Mouse (Mus musculus): ENCODE results near the gene Casp12. TPM values are rescaled to one million over a fixed set of nuclear protein-coding genes. Genes with fewer than 3 reads are reported as not detected.

Casp12 gene
- total and polyA plus RNA-seq, 3 experiments: 0.34 TPM; not detected in 2

DNA sequence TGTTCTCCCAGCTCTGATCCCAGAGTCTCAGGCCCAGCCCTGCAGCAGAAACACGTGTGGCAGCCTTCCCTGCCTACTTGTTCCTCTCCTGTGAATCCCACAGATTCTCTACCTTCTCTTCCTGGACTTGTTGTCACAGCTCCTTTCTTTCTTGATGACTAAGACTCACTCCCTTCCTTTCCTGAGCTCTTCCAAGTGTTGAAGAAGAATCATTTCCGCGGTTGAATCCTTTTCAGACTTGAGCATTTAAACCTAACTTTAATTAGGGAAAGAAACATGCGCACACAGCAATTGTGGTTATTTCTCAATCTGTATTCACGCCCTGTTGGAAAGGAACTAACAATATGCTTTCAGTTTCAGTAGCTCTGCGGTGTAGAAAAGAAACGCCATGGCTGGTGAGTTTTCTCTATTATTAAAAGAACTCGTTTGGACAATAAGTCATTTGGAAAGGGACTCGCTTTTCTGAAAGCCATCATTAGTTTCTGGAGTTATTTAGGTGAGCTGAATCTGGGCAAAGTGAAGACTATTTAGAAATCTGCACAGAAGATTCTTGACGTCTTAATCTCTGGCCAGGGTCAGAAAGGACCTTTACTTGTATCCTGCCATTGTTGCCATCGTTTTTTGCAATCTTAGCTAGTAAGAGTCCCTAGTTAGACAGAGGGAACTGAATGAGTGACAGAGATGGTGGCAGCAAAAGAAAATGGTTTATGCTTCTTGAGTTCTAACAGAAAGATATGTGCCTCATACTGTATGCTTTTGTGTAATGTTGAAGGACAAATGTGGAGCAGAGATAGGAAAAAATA, 46.7 kb upstream of the Casp12 start, which contains the start of gene Casp1:
TSS of gene Casp1 (plus strand) at position 189 of the 803 bp plus-strand sequence.
- peak within 1 kb of the TSS; percentile 58 to 93 (median 84) for H3K4me3 ChIP-seq (replicated peaks in 1 of 3; ENCODE audit: low read depth in 2 of 3, low read length in 2 of 3, poor library complexity in 1 of 3)
- in situ Hi-C loops (cut with MboI; ENCODE audit: low pct_ligation_motif_present, low pct_unique_long_range_greater_than_20kb, low sequenced_read_pairs): loop anchor here (10.0 kb wide), 1 partner anchor 154 kb away; no protein-coding TSS in a partner anchor
- peaks cover 2 to 12% of the 10 kb centered on the region in 2 experiments for H3K36me3 ChIP-seq (replicated peaks in 1 of 2; ENCODE audit: control insufficient read depth in 1 of 2, insufficient read depth in 1 of 2, low read length in 1 of 2)

DNA sequence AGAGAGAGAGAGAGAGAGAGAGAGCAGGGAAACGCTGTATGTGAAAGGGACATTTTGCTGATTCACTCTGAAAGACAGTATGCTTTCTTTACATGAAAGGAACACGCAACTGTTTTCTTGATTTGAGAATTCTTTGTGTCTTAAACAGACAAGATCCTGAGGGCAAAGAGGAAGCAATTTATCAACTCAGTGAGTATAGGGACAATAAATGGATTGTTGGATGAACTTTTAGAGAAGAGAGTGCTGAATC, 46.2 kb upstream of the Casp12 start:
- Histone ChIP-seq H3K9ac (ENCODE audit: insufficient read depth, low read depth) (peak overlapping the region; percentile 99), H3K27ac (ENCODE audit: insufficient read depth, low read depth) (peak overlapping the region; percentile 95), H3K4me1 (ENCODE audit: control insufficient read depth in 1 of 2, insufficient read depth in 2 of 2) (peaks cover 0 to 30% of the 10 kb centered on the region in 2 experiments; a peak in 2 of 4 replicates), H3K9me3 (replicated peaks; ENCODE audit: low read length) (no peaks in the 10 kb centered on the region), H3K36me3 (replicated peaks in 1 of 2; ENCODE audit: control insufficient read depth in 1 of 2, insufficient read depth in 1 of 2, low read length in 1 of 2) (peaks cover 2 to 13% of the 10 kb centered on the region in 2 experiments), H3K4me3 (replicated peaks in 1 of 3; ENCODE audit: low read depth in 2 of 3, low read length in 2 of 3, poor library complexity in 1 of 3) (peak overlapping the region; percentile 58 to 93 (median 84)), H3K4me2 (ENCODE audit: insufficient read depth, low read depth, poor library complexity, severe bottlenecking) (peak overlapping the region; percentile 89), H3K79me2 (replicated peaks; ENCODE audit: control insufficient read depth, extremely low read depth, insufficient read depth, poor library complexity, severe bottlenecking) (peaks cover 23% of the 10 kb centered on the region), H3K27me3 (replicated peaks) (no peaks in the 10 kb centered on the region)
- DNase-seq (ENCODE audit: extremely low read depth): no peak
- dilution Hi-C loops (cut with MboI; ENCODE audit: extremely low pct_ligation_motif_present, extremely low pct_unique_long_range_greater_than_20kb, low sequenced_read_pairs): no loop called here
- in situ Hi-C loops (cut with MboI; ENCODE audit: low pct_ligation_motif_present, low pct_unique_long_range_greater_than_20kb, low sequenced_read_pairs): loop anchor here (10.0 kb wide), 1 partner anchor 154 kb away; no protein-coding TSS in a partner anchor
- TF ChIP-seq ETS1 (conservative IDR thresholded peaks at IDR 0.05; ENCODE audit: low read depth, low read length) (peak; percentile 44; the same call in 1 of the 2 replicates), IRF4 (IDR thresholded peaks at IDR 0.05; ENCODE audit: low read depth, low read length) (peak; percentile 53; the same call in 1 of the 2 replicates), RCOR1 (conservative IDR thresholded peaks at IDR 0.05; ENCODE audit: low read depth, low read length) (no peak), SMC3 (IDR thresholded peaks at IDR 0.05; ENCODE audit: low read depth, low read length) (no peak), EP300 (IDR thresholded peaks at IDR 0.05; ENCODE audit: low read length) (0 out of 2 replicates have a peak, but pooled peaks have one; percentile 27), ZMIZ1 (IDR thresholded peaks at IDR 0.05; ENCODE audit: low read depth, low read length) (0 out of 2 replicates have a peak, but pooled peaks have one; percentile 9), MYC (IDR thresholded peaks at IDR 0.05; ENCODE audit: low read depth, low read length) (no peak), USF2 (conservative IDR thresholded peaks at IDR 0.05; ENCODE audit: low read depth, low read length) (no peak), USF1 (IDR thresholded peaks at IDR 0.05; ENCODE audit: low read depth, low read length) (no peak), ZC3H11A (IDR thresholded peaks at IDR 0.05; ENCODE audit: low read depth, low read length) (no peak), CHD2 (IDR thresholded peaks at IDR 0.05; ENCODE audit: low read length) (no peak), JUN (IDR thresholded peaks at IDR 0.05; ENCODE audit: insufficient read depth, low read depth, low read length) (no peak), CHD1 (IDR thresholded peaks at IDR 0.05; ENCODE audit: low read depth, low read length) (no peak; the same call in none of the 2 replicates), UBTF (IDR thresholded peaks at IDR 0.05; ENCODE audit: low read depth, low read length) (no peak)

More for the DNA sequence above, 46.7 kb upstream of the Casp12 start, which contains the start of gene Casp1:
- dilution Hi-C loops (cut with MboI; ENCODE audit: extremely low pct_ligation_motif_present, extremely low pct_unique_long_range_greater_than_20kb, low sequenced_read_pairs): no loop called here
- H3K9me3 ChIP-seq (replicated peaks; ENCODE audit: low read length): no peaks in the 10 kb centered on the region
- TF ChIP-seq POLR2AphosphoS2 (IDR thresholded peaks at IDR 0.05; ENCODE audit: low read depth, low read length) (0 out of 2 replicates have a peak, but pooled peaks have one; percentile 29), HCFC1 (IDR thresholded peaks at IDR 0.05; ENCODE audit: low read depth, low read length) (peak; percentile 11), SIN3A (IDR thresholded peaks at IDR 0.05; ENCODE audit: low read length) (peak; percentile 86), ELF1 (IDR thresholded peaks at IDR 0.05; ENCODE audit: low read depth, low read length) (0 out of 2 replicates have a peak, but pooled peaks have one; percentile 26), MXI1 (IDR thresholded peaks at IDR 0.05; ENCODE audit: low read depth, low read length) (peak; percentile 90), E2F4 (IDR thresholded peaks at IDR 0.05; ENCODE audit: insufficient replicate concordance, low read depth, low read length) (no peak), GABPA (IDR thresholded peaks at IDR 0.05; ENCODE audit: insufficient replicate concordance, low read depth, low read length) (no peak), ZC3H11A (IDR thresholded peaks at IDR 0.05; ENCODE audit: low read depth, low read length) (no peak), JUN (IDR thresholded peaks at IDR 0.05; ENCODE audit: insufficient read depth, low read depth, low read length) (peak; percentile 13; the same call in 1 of the 2 replicates), NRF1 (IDR thresholded peaks at IDR 0.05; ENCODE audit: low read depth, low read length) (peak; percentile 66), USF2 (conservative IDR thresholded peaks at IDR 0.05; ENCODE audit: low read depth, low read length) (no peak), CTCF (conservative IDR thresholded peaks at IDR 0.05 in 1 of 2, IDR thresholded peaks at IDR 0.05 in 1 of 2; ENCODE audit: low read depth in 2 of 2, low read length in 2 of 2) (no peak), TCF12 (IDR thresholded peaks at IDR 0.05; ENCODE audit: low read depth, low read length) (peak; percentile 45; the same call in 1 of the 2 replicates), USF1 (IDR thresholded peaks at IDR 0.05; ENCODE audit: low read depth, low read length) (no peak), EP300 (IDR thresholded peaks at IDR 0.05; ENCODE audit: low read length) (peak; percentile 66), JUND (conservative IDR thresholded peaks at IDR 0.05; ENCODE audit: low read depth, low read length) (no peak), CHD2 (IDR thresholded peaks at IDR 0.05; ENCODE audit: low read length) (0 out of 2 replicates have a peak, but pooled peaks have one; percentile 44), BHLHE40 (IDR thresholded peaks at IDR 0.05; ENCODE audit: low read depth, low read length) (peak; percentile 38), SMC3 (IDR thresholded peaks at IDR 0.05; ENCODE audit: low read depth, low read length) (no peak), IRF4 (IDR thresholded peaks at IDR 0.05; ENCODE audit: low read depth, low read length) (peak; percentile 76), MAZ (IDR thresholded peaks at IDR 0.05; ENCODE audit: low read depth, low read length) (0 out of 2 replicates have a peak, but pooled peaks have one; percentile 15), MYC (IDR thresholded peaks at IDR 0.05; ENCODE audit: low read depth, low read length) (peak; percentile 83), ZMIZ1 (IDR thresholded peaks at IDR 0.05; ENCODE audit: low read depth, low read length) (0 out of 2 replicates have a peak, but pooled peaks have one; percentile 24), KAT2A (IDR thresholded peaks at IDR 0.05; ENCODE audit: insufficient replicate concordance, low read length) (no peak), ZNF384 (IDR thresholded peaks at IDR 0.05; ENCODE audit: low read depth, low read length) (no peak; the same call in none of the 2 replicates), PAX5 (IDR thresholded peaks at IDR 0.05; ENCODE audit: low read length) (no peak), MAX (IDR thresholded peaks at IDR 0.05; ENCODE audit: low read length) (peak; percentile 84), CHD1 (IDR thresholded peaks at IDR 0.05; ENCODE audit: low read depth, low read length) (peak; percentile 95), MAFK (IDR thresholded peaks at IDR 0.05; ENCODE audit: insufficient replicate concordance, low read length) (peak; percentile 76), RAD21 (IDR thresholded peaks at IDR 0.05; ENCODE audit: low read depth, low read length) (no peak), MEF2A (IDR thresholded peaks at IDR 0.05; ENCODE audit: borderline replicate concordance, low read depth, low read length) (0 out of 2 replicates have a peak, but pooled peaks have one; percentile 29), RCOR1 (conservative IDR thresholded peaks at IDR 0.05; ENCODE audit: low read depth, low read length) (0 out of 2 replicates have a peak, but pooled peaks have one; percentile 51), ZKSCAN1 (IDR thresholded peaks at IDR 0.05; ENCODE audit: borderline replicate concordance, low read depth, low read length) (no peak), TBP (conservative IDR thresholded peaks at IDR 0.05; ENCODE audit: low read depth, low read length) (peak; percentile 86), POLR2A (IDR thresholded peaks at IDR 0.05; ENCODE audit: low read depth, low read length) (peak; percentile 32; the same call in 1 of the 2 replicates), ETS1 (conservative IDR thresholded peaks at IDR 0.05; ENCODE audit: low read depth, low read length) (peak; percentile 57), UBTF (IDR thresholded peaks at IDR 0.05; ENCODE audit: low read depth, low read length) (no peak), NELFE (IDR thresholded peaks at IDR 0.05; ENCODE audit: low read depth, low read length) (peak; percentile 70)
- peak within 1 kb of the TSS; percentile 95 for H3K27ac ChIP-seq (ENCODE audit: insufficient read depth, low read depth)
- H3K27me3 ChIP-seq (replicated peaks): no peaks in the 10 kb centered on the region
- peak within 1 kb of the TSS; percentile 99 for H3K9ac ChIP-seq (ENCODE audit: insufficient read depth, low read depth)
- H3K4me1 ChIP-seq (ENCODE audit: control insufficient read depth in 1 of 2, insufficient read depth in 2 of 2): peaks cover 0 to 30% of the 10 kb centered on the region in 2 experiments; a peak in 2 of 4 replicates
- peak within 1 kb of the TSS; percentile 89 for H3K4me2 ChIP-seq (ENCODE audit: insufficient read depth, low read depth, poor library complexity, severe bottlenecking)
- DNase-seq (ENCODE audit: extremely low read depth): peak; percentile 71
- peaks cover 23% of the 10 kb centered on the region for H3K79me2 ChIP-seq (replicated peaks; ENCODE audit: control insufficient read depth, extremely low read depth, insufficient read depth, poor library complexity, severe bottlenecking)
